Mouse (Mus musculus) CH12.LX (cell line): ENCODE measurements at regions not wholly inside any gene's neighbourhood (a gene's known extent, or its start where the extent isn't known, plus 50 kb on each side); places are given as distances from the start of the nearest gene placed in this dataset.

Source experiments
- DNase-seq: peaks from one replicate; pipeline ENCODE4 v3.0.0-alpha.2; 2013; ENCODE audit errors: extremely low read depth
- H3K27ac ChIP-seq: 2 replicates; pipeline ENCODE4 v1.5.1; 2012; ENCODE audit warnings: low read depth, mild to moderate bottlenecking, control low read depth, moderate library complexity; ENCODE audit not compliant: insufficient read depth
- H3K27me3 ChIP-seq: replicated peaks from 2 replicates; pipeline ENCODE3; 2012; ENCODE audit warnings: inconsistent platforms
- H3K36me3 ChIP-seq, 2 experiments: replicated peaks in 1 of 2; 2 replicates each; pipeline versions ENCODE3 to v1.6.1; 2012; ENCODE audit warnings: inconsistent platforms in 1 of 2, low read length in 1 of 2, mild to moderate bottlenecking in 1 of 2, mixed read lengths in 1 of 2, moderate library complexity in 1 of 2; ENCODE audit not compliant: control insufficient read depth in 1 of 2, insufficient read depth in 1 of 2
- H3K4me1 ChIP-seq, 2 experiments: 2 replicates each; pipeline ENCODE4 v1.6.1; 2012; ENCODE audit warnings: inconsistent platforms in 1 of 2, moderate library complexity in 1 of 2; ENCODE audit not compliant: insufficient read depth in 2 of 2, control insufficient read depth in 1 of 2
- H3K4me2 ChIP-seq: 2 replicates; pipeline ENCODE4 v1.6.1; 2012; ENCODE audit warnings: low read depth, mild to moderate bottlenecking, control low read depth; ENCODE audit not compliant: poor library complexity, insufficient read depth, severe bottlenecking
- H3K4me3 ChIP-seq, 3 experiments: fragments of 150-350 bp in 1 of 3; sonication (generic) in 1 of 3; replicated peaks in 1 of 3; 2 replicates each; pipeline versions ENCODE3 to v1.5.1; 2011 to 2012; ENCODE audit warnings: low read depth in 2 of 3, low read length in 2 of 3, mild to moderate bottlenecking in 2 of 3, moderate library complexity in 2 of 3, control low read depth in 1 of 3, improper control_type of control experiment in 1 of 3, inconsistent platforms in 1 of 3, mixed read lengths in 1 of 3; ENCODE audit not compliant: poor library complexity in 1 of 3
- H3K79me2 ChIP-seq: replicated peaks from 2 replicates; pipeline ENCODE4 v1.6.1; 2012; ENCODE audit warnings: mild to moderate bottlenecking, moderate library complexity; ENCODE audit not compliant: control insufficient read depth, poor library complexity, insufficient read depth, severe bottlenecking; ENCODE audit errors: extremely low read depth
- H3K9ac ChIP-seq: 2 replicates; pipeline ENCODE4 v1.6.1; 2012; ENCODE audit warnings: low read depth, mild to moderate bottlenecking, control low read depth, moderate library complexity; ENCODE audit not compliant: insufficient read depth
- H3K9me3 ChIP-seq: replicated peaks from 2 replicates; pipeline ENCODE3; 2012; ENCODE audit warnings: low read length, inconsistent platforms, mixed read lengths
- BHLHE40 ChIP-seq: IDR thresholded peaks from 2 replicates; pipeline ENCODE4 v1.6.1; 2011; ENCODE audit warnings: mild to moderate bottlenecking, low read depth, low read length, improper control_type of control experiment
- CHD1 ChIP-seq: IDR thresholded peaks from 2 replicates; pipeline ENCODE4 v1.6.1; 2012; ENCODE audit warnings: low read depth, low read length, improper control_type of control experiment, inconsistent platforms
- CHD2 ChIP-seq: IDR thresholded peaks from 2 replicates; pipeline ENCODE4 v1.6.1; 2011; ENCODE audit warnings: low read length, improper control_type of control experiment
- CTCF ChIP-seq, 2 experiments: IDR thresholded peaks in 1 of 2; conservative IDR thresholded peaks in 1 of 2; 2 replicates each; pipeline ENCODE4 v1.5.1; 2011 to 2012; ENCODE audit warnings: low read depth in 2 of 2, low read length in 2 of 2, improper control_type of control experiment in 1 of 2, inconsistent platforms in 1 of 2, mild to moderate bottlenecking in 1 of 2, moderate library complexity in 1 of 2
- E2F4 ChIP-seq: IDR thresholded peaks from 2 replicates; pipeline ENCODE4 v1.6.1; 2011; ENCODE audit warnings: low read depth, low read length, improper control_type of control experiment; ENCODE audit not compliant: insufficient replicate concordance
- ELF1 ChIP-seq: IDR thresholded peaks from 2 replicates; pipeline ENCODE4 v1.6.1; 2014; ENCODE audit warnings: low read depth, mild to moderate bottlenecking, inconsistent platforms, low read length, improper control_type of control experiment
- EP300 ChIP-seq: IDR thresholded peaks from 2 replicates; pipeline ENCODE4 v1.6.1; 2011; ENCODE audit warnings: low read length, improper control_type of control experiment
- GABPA ChIP-seq: IDR thresholded peaks from 2 replicates; pipeline ENCODE4 v1.6.1; 2012; ENCODE audit warnings: low read depth, low read length, improper control_type of control experiment, inconsistent platforms; ENCODE audit not compliant: insufficient replicate concordance
- HCFC1 ChIP-seq: IDR thresholded peaks from 2 replicates; pipeline ENCODE4 v1.6.1; 2012; ENCODE audit warnings: low read depth, mild to moderate bottlenecking, inconsistent platforms, low read length, improper control_type of control experiment
- IRF4 ChIP-seq: IDR thresholded peaks from 2 replicates; pipeline ENCODE4 v1.6.1; 2014; ENCODE audit warnings: low read depth, mild to moderate bottlenecking, inconsistent platforms, low read length, improper control_type of control experiment
- JUND ChIP-seq: conservative IDR thresholded peaks from 2 replicates; pipeline ENCODE4 v1.6.1; 2011; ENCODE audit warnings: low read depth, low read length, improper control_type of control experiment
- MAFK ChIP-seq: IDR thresholded peaks from 2 replicates; pipeline ENCODE4 v1.6.1; 2011; ENCODE audit warnings: low read length, improper control_type of control experiment; ENCODE audit not compliant: insufficient replicate concordance
- MAZ ChIP-seq: IDR thresholded peaks from 2 replicates; pipeline ENCODE4 v1.6.1; 2012; ENCODE audit warnings: low read depth, mild to moderate bottlenecking, inconsistent platforms, low read length, improper control_type of control experiment, moderate library complexity
- MEF2A ChIP-seq: IDR thresholded peaks from 2 replicates; pipeline ENCODE4 v1.6.1; 2014; ENCODE audit warnings: low read depth, mild to moderate bottlenecking, inconsistent platforms, low read length, improper control_type of control experiment, borderline replicate concordance
- MXI1 ChIP-seq: IDR thresholded peaks from 2 replicates; pipeline ENCODE4 v1.6.1; 2011; ENCODE audit warnings: mild to moderate bottlenecking, low read depth, low read length, improper control_type of control experiment
- MYC ChIP-seq: IDR thresholded peaks from 2 replicates; pipeline ENCODE4 v1.6.1; 2011; ENCODE audit warnings: low read depth, mild to moderate bottlenecking, improper control_type of control experiment, low read length
- NELFE ChIP-seq: IDR thresholded peaks from 2 replicates; pipeline ENCODE4 v1.6.1; 2011; ENCODE audit warnings: low read depth, low read length, improper control_type of control experiment
- NRF1 ChIP-seq: IDR thresholded peaks from 2 replicates; pipeline ENCODE4 v1.6.1; 2014; ENCODE audit warnings: low read depth, mild to moderate bottlenecking, inconsistent platforms, low read length, improper control_type of control experiment, moderate library complexity
- POLR2A ChIP-seq: IDR thresholded peaks from 2 replicates; pipeline ENCODE4 v1.6.1; 2011; ENCODE audit warnings: low read depth, mild to moderate bottlenecking, improper control_type of control experiment, low read length
- RAD21 ChIP-seq: IDR thresholded peaks from 2 replicates; pipeline ENCODE4 v1.6.1; 2011; ENCODE audit warnings: low read depth, mild to moderate bottlenecking, low read length, improper control_type of control experiment, moderate library complexity
- SMC3 ChIP-seq: IDR thresholded peaks from 2 replicates; pipeline ENCODE4 v1.6.1; 2011; ENCODE audit warnings: low read depth, low read length, improper control_type of control experiment
- TBP ChIP-seq: conservative IDR thresholded peaks from 2 replicates; pipeline ENCODE4 v1.6.1; 2011; ENCODE audit warnings: low read depth, low read length, improper control_type of control experiment
- TCF12 ChIP-seq: IDR thresholded peaks from 2 replicates; pipeline ENCODE4 v1.6.1; 2014; ENCODE audit warnings: low read depth, mild to moderate bottlenecking, inconsistent platforms, low read length, improper control_type of control experiment
- UBTF ChIP-seq: IDR thresholded peaks from 2 replicates; pipeline ENCODE4 v1.6.1; 2012; ENCODE audit warnings: low read depth, mild to moderate bottlenecking, inconsistent platforms, low read length, improper control_type of control experiment, moderate library complexity
- USF2 ChIP-seq: conservative IDR thresholded peaks from 2 replicates; pipeline ENCODE4 v1.6.1; 2011; ENCODE audit warnings: low read depth, low read length, improper control_type of control experiment
- dilution Hi-C: fragments of 300-500 bp; cut with MboI; formaldehyde crosslinking; loops from 2 replicates; pipeline ENCODE4 v1.14.3; 2020; ENCODE audit warnings: low sequenced_read_pairs; ENCODE audit not compliant: extremely low pct_unique_long_range_greater_than_20kb, extremely low pct_ligation_motif_present
- in situ Hi-C: fragments of 300-500 bp; cut with MboI; formaldehyde crosslinking; loops from 3 replicates; pipeline ENCODE4 v1.14.3; 2019; ENCODE audit warnings: low sequenced_read_pairs, low pct_ligation_motif_present, low pct_unique_long_range_greater_than_20kb, mixed read lengths

GRCm38 (mm10) chr17:68057264-68057663 lies 53.3 kb upstream of the Arhgap28 start:
- dilution Hi-C loops: no loop called here

GRCm38 (mm10) chr17:68060455-68060854 lies 56.5 kb upstream of the Arhgap28 start:
- no peak overlapping the region for H3K27ac ChIP-seq
- no peaks in the 10 kb centered on the region for H3K27me3 ChIP-seq
- H3K4me3 ChIP-seq: no peak overlapping the region
- TF ChIP-seq MYC (no peak), IRF4 (no peak), GABPA (no peak), ELF1 (no peak), TBP (no peak), BHLHE40 (no peak), MXI1 (no peak), NRF1 (no peak), SMC3 (no peak), MEF2A (no peak), E2F4 (no peak), CTCF (conservative IDR thresholded peaks at IDR 0.05 in 1 of 2, IDR thresholded peaks at IDR 0.05 in 1 of 2; ENCODE audit: low read depth in 2 of 2, low read length in 2 of 2) (no peak), NELFE (no peak), USF2 (no peak), CHD1 (no peak), TCF12 (no peak), EP300 (no peak), POLR2A (no peak), JUND (no peak)
- no peaks in the 10 kb centered on the region for H3K36me3 ChIP-seq
- no peaks in the 10 kb centered on the region for H3K79me2 ChIP-seq
- H3K4me2 ChIP-seq: no peak overlapping the region
- DNase-seq: no peak
- in situ Hi-C loops: no loop called here
- no peak overlapping the region for H3K9ac ChIP-seq
- peaks cover 78% of the 10 kb centered on the region for H3K9me3 ChIP-seq
- dilution Hi-C loops: no loop called here
- no peaks in the 10 kb centered on the region for H3K4me1 ChIP-seq

More at GRCm38 (mm10) chr17:68057264-68057663, 53.3 kb upstream of the Arhgap28 start:
- H3K27me3 ChIP-seq: no peaks in the 10 kb centered on the region
- H3K9me3 ChIP-seq: peaks cover 58% of the 10 kb centered on the region
- H3K9ac ChIP-seq: no peak overlapping the region
- H3K79me2 ChIP-seq: no peaks in the 10 kb centered on the region
- H3K4me3 ChIP-seq: no peak overlapping the region
- no peaks in the 10 kb centered on the region for H3K36me3 ChIP-seq
- TF ChIP-seq MAFK: no peak
- TF ChIP-seq MAZ: no peak
- no peak for TF ChIP-seq EP300
- no peak for TF ChIP-seq RAD21
- no peak for TF ChIP-seq NELFE
- no peak for TF ChIP-seq CHD2
- no peak for TF ChIP-seq UBTF
- no peak for TF ChIP-seq SMC3
- no peak for TF ChIP-seq USF2
- no peak for TF ChIP-seq E2F4
- no peak for TF ChIP-seq ELF1
- TF ChIP-seq NRF1: no peak
- TF ChIP-seq HCFC1: no peak
- TF ChIP-seq, all 38 proteins: peak for 0
- no peak overlapping the region for H3K4me2 ChIP-seq
- H3K4me1 ChIP-seq: no peaks in the 10 kb centered on the region
- H3K27ac ChIP-seq: no peak overlapping the region
- no peak for DNase-seq
- in situ Hi-C loops: no loop called here
